Mouse (Mus musculus) E14TG2a.4 (cell line): ENCODE data around the gene Thada.

Source experiments
- H3K27me3 ChIP-seq: 2 replicates; pipeline ENCODE4 v1.6.1; 2014; ENCODE audit warnings: low read length, control low read depth; ENCODE audit not compliant: insufficient read depth
- H3K36me3 ChIP-seq: 2 replicates; pipeline ENCODE4 v1.6.1; 2014; ENCODE audit warnings: low read length, control low read depth; ENCODE audit not compliant: insufficient read depth
- H3K4me1 ChIP-seq: replicated peaks from 2 replicates; pipeline ENCODE4 v1.6.1; 2014; ENCODE audit warnings: low read depth, low read length, control low read depth
- H3K4me3 ChIP-seq: replicated peaks from 2 replicates; pipeline ENCODE4 v1.5.1; 2014; ENCODE audit warnings: mild to moderate bottlenecking, low read length
- H3K9me3 ChIP-seq: 2 replicates; pipeline ENCODE4 v1.6.1; 2014; ENCODE audit warnings: low read length, control low read depth
- CTCF ChIP-seq: conservative IDR thresholded peaks from 2 replicates; pipeline ENCODE4 v1.5.1; 2014; ENCODE audit warnings: low read length
- NANOG ChIP-seq: IDR thresholded peaks from 2 replicates; pipeline ENCODE4 v1.6.1; 2014; ENCODE audit warnings: borderline replicate concordance, low read length, mixed read lengths
- POU5F1 ChIP-seq: IDR thresholded peaks from 2 replicates; pipeline ENCODE4 v1.6.1; 2014; ENCODE audit warnings: low read length, borderline replicate concordance

Gene Thada

DNA sequence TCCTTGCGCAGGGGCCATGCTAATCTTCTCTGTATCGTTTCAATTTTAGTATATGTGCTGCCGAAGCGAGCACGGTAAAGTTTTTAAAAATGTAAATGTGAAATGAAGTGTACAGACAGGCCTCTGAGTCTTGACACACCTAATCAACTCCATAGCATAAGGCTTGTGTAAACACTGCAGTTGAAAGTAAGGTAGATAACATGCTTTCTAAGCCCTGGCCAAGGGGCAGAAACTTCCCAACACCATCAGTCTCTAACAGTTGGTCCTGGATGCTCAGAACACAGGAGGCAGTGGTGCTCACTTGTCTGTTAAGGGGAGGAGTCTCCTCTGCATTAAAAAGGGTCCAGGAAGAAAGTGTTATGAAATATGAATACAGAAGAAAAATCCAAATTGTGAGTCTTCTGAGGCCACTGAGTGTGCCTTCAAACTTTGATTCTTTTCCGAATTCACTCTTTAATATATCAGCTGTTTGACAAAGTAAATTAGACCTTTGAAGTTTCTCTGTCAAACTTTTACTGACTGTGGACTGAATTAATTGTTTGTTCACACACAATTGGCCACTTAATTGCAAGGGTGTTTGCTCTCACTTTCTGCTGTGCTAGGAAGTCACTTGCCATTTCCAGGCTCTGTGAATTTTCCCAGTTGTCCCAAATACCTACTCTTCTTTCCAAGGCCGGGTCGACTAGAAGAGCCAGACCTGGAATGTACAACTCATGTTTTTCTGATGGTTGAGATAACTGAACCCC is 178.2 kb downstream of the Thada start:
- H3K9me3 ChIP-seq = no peaks in the 10 kb centered on the region
- no peak for TF ChIP-seq NANOG
- TF ChIP-seq POU5F1 = no peak
- no peak for TF ChIP-seq CTCF
- peaks cover 5% of the 10 kb centered on the region; the same call in 1 of the 2 replicates for H3K4me1 ChIP-seq
- H3K4me3 ChIP-seq = no peak overlapping the region
- H3K36me3 ChIP-seq = peaks cover 36% of the 10 kb centered on the region
- H3K27me3 ChIP-seq = no peaks in the 10 kb centered on the region

- Histone ChIP-seq H3K36me3 (peaks cover 41% of the 10 kb centered on the region), H3K27me3 (no peaks in the 10 kb centered on the region), H3K4me1 (peaks cover 5% of the 10 kb centered on the region; the same call in 1 of the 2 replicates), H3K4me3 (no peak overlapping the region), H3K9me3 (no peaks in the 10 kb centered on the region)
- TF ChIP-seq NANOG (no peak), POU5F1 (no peak), CTCF (no peak)
These were observed 179.5 kb downstream of the Thada start for GRCm38 (mm10) chr17:84286536-84286935.

GRCm38 (mm10) chr17:84282388-84283280 is 183.4 kb downstream of the Thada start:
- Histone ChIP-seq H3K27me3 (no peaks in the 10 kb centered on the region), H3K36me3 (peaks cover 31% of the 10 kb centered on the region), H3K4me3 (no peak overlapping the region), H3K9me3 (no peaks in the 10 kb centered on the region), H3K4me1 (peaks cover 5% of the 10 kb centered on the region; the same call in 1 of the 2 replicates)
- TF ChIP-seq POU5F1 = no peak

DNA sequence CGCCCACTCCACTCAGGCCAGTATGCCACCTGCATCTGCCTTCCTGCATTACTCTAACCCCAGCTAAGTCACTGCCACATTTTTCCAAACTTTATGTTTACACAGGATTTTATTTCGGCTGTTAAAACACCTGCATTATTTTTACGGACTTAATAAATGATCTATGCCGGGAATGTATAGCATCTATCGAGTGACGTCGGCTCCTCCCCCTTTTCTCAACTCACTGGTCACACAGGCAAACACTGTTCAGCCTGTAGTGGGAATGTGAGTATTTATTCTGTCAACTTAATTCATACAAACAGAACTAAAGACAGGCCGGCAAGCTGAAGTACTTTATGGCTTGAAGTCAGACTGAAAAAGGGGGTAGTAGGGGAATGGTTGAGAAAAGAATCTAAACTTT is 187.0 kb downstream of the Thada start:
- TF ChIP-seq CTCF = no peak
- TF ChIP-seq POU5F1 = no peak
- no peak for TF ChIP-seq NANOG
- Histone ChIP-seq H3K4me1 (peaks cover 5% of the 10 kb centered on the region; the same call in 1 of the 2 replicates), H3K36me3 (peaks cover 31% of the 10 kb centered on the region), H3K9me3 (no peaks in the 10 kb centered on the region), H3K4me3 (no peak overlapping the region), H3K27me3 (no peaks in the 10 kb centered on the region)

DNA sequence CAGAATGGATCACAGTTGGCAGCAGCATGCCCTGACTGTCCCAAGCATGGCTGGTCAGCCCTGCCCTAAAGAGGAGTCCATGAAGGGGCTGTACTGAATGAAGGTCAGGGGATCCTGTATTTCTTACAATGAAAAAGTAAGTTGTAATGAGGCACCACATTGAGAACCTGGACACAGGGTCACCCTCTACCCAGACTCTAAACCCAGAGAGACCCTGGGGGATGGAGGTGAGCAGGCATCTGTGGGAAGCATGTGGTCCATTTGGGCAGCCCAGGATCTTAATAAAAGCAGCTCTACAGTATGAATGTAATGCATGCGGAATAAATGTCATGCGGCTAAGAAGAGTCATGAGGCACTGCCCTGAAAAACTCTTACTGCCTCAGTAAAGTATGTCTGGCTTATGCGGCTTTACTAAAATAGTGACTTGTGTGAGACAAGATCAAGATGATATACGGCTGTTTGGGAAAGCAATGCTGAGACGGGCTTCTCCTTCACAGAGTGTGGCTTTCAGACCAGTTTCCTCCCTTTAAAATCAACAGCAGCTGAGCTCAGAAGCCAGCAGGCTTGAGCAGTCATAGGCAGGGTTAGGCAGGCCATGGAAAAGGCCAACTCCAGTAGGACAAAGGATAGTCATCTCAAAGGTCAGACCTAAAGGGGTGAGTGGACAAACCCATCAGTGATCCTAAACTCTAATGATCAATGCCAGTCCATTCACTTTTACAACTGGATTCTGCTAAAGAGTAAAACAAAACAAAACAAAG is 187.6 kb downstream of the Thada start:
- Histone ChIP-seq H3K9me3 (no peaks in the 10 kb centered on the region), H3K4me1 (peaks cover 3% of the 10 kb centered on the region; the same call in 1 of the 2 replicates), H3K4me3 (no peak overlapping the region), H3K36me3 (peaks cover 30% of the 10 kb centered on the region), H3K27me3 (no peaks in the 10 kb centered on the region)
- TF ChIP-seq POU5F1 (no peak), NANOG (no peak), CTCF (no peak)

DNA sequence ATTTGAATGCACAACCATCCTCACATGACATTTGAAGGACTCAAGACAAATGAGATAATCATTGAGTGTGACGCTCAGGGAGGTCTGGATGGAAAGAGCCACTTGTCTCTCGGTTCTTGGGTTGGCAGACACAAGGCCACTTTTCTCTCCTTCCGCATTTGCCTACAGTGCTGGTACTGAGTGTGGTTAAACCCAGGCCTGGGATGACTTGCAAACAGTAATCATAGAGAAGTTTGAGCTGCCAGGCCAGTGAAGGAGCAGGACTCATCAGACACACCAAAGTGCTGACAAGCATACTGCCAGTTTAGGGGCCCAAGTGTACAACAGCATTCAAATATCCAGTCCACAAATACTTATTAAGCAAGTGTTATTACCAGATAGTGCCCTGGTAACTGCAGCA is 191.0 kb downstream of the Thada start:
- Histone ChIP-seq H3K4me3 (no peak overlapping the region), H3K36me3 (peaks cover 45% of the 10 kb centered on the region), H3K27me3 (no peaks in the 10 kb centered on the region), H3K4me1 (peaks cover 8% of the 10 kb centered on the region; the same call in 1 of the 2 replicates), H3K9me3 (no peaks in the 10 kb centered on the region)
- TF ChIP-seq CTCF (no peak), POU5F1 (no peak), NANOG (no peak)

- TF ChIP-seq POU5F1 = no peak
- TF ChIP-seq NANOG = no peak
- TF ChIP-seq CTCF = no peak
- Histone ChIP-seq H3K9me3 (no peaks in the 10 kb centered on the region), H3K4me3 (no peak overlapping the region), H3K36me3 (peaks cover 38% of the 10 kb centered on the region), H3K27me3 (no peaks in the 10 kb centered on the region), H3K4me1 (peaks cover 11% of the 10 kb centered on the region)
These were observed 191.8 kb downstream of the Thada start for GRCm38 (mm10) chr17:84274163-84274562.
